Mouse (Mus musculus) liver, embryonic 14.5 days (tissue): ENCODE results near the gene Ube2q1.

Experiments
- CTCF ChIP-seq: IDR thresholded peaks from 2 replicates; pipeline ENCODE4 v1.5.1; 2016; ENCODE audit warnings: antibody characterized with exemption, low read depth, control low read depth
- EP300 ChIP-seq: IDR thresholded peaks from 2 replicates; pipeline ENCODE4 v1.6.1; 2016; ENCODE audit warnings: antibody characterized with exemption, low read depth

DNA sequence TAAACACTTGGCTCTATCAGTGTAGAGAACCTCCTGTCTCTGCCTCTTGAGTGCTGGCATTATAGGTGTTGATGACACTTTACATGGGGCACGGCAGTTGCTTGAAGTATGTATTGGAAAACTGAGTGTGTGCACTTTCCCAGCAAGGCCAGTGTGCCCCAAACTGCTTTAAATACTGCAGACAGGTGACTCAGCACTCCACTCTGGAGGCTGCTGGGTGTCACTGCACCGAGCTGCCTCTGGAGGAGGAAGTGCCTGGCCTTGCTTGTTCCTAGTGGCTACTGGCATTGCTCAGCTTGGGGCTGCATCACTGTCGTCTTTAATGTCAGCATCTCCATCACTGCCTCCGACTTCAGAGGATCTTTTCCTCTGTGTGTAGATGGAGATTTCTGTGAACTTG lies 46.4 kb upstream of the Ube2q1 start:
- TF ChIP-seq CTCF (peak; percentile 87), EP300 (no peak)
